Mouse (Mus musculus) left cerebral cortex, postnatal 10 days (tissue): ENCODE results near the gene Nelfe. TPM values are rescaled to one million over a fixed set of nuclear protein-coding genes. Genes with fewer than 3 reads are reported as not detected.

Experiments
- DNase-seq, 2 experiments: peaks; one replicate each; pipeline ENCODE4 v3.0.0; 2021 to 2022; ENCODE audit warnings: low spot score in 2 of 2, mixed read lengths in 1 of 2; ENCODE audit errors: extremely low spot score in 1 of 2
- intact Hi-C: fragments of 180-260 bp; cut with DNase I; formaldehyde crosslinking; loops from one replicate; pipeline ENCODE4 v1.15.1; 2025
- total RNA-seq, 2 experiments: library from RNA; stranded (reverse); gene quantifications; 2 replicates each; pipeline ENCODE4 v1.2.3; 2021

The Nelfe gene
- total RNA-seq, 2 experiments from 2014 or later = 28.1 to 28.4 TPM

- intact Hi-C loops = loop anchor here (5.0 kb wide), 1 partner anchor 185 kb away; no protein-coding TSS in a partner anchor
- DNase-seq = peak in 1 of 2 experiments; percentile 53
These were observed 12.5 kb upstream of the Nelfe start for GRCm38 (mm10) chr17:34837464-34838324.

GRCm38 (mm10) chr17:34838785-34839184 is 11.4 kb upstream of the Nelfe start:
- no peak for DNase-seq
- intact Hi-C loops = loop anchor here (5.0 kb wide), 1 partner anchor 186 kb away; no protein-coding TSS in a partner anchor

- intact Hi-C loops = no loop called here
- no peak for DNase-seq
These were observed 9.4 kb upstream of the Nelfe start for GRCm38 (mm10) chr17:34840736-34841307.

GRCm38 (mm10) chr17:34844884-34845283 is 5.3 kb upstream of the Nelfe start:
- intact Hi-C loops = no loop called here
- peak in 1 of 2 experiments; percentile 20 for DNase-seq

GRCm38 (mm10) chr17:34847192-34847591 is 3.0 kb upstream of the Nelfe start:
- intact Hi-C loops = no loop called here
- peak in 1 of 2 experiments; percentile 22 for DNase-seq

GRCm38 (mm10) chr17:34847615-34848014 is 2.6 kb upstream of the Nelfe start:
- intact Hi-C loops = no loop called here
- DNase-seq = peak in 1 of 2 experiments; percentile 11

GRCm38 (mm10) chr17:34850517-34851125 is 430 bp downstream of the Nelfe start:
- intact Hi-C loops = no loop called here

GRCm38 (mm10) chr17:34853511-34853910 is 3.3 kb downstream of the Nelfe start:
- intact Hi-C loops = no loop called here
- no peak for DNase-seq

More at GRCm38 (mm10) chr17:34850517-34851125, 430 bp downstream of the Nelfe start:
- DNase-seq = no peak

- no peak for DNase-seq
- intact Hi-C loops = loop anchor here (5.0 kb wide), 2 partner anchors 38 to 93 kb away; no protein-coding TSS in a partner anchor
These were observed 4.6 kb downstream of the Nelfe start for GRCm38 (mm10) chr17:34854761-34855160.

GRCm38 (mm10) chr17:34855825-34856224 is 5.6 kb downstream of the Nelfe start:
- intact Hi-C loops = loop anchor here (5.0 kb wide), 2 partner anchors 36 to 91 kb away; no protein-coding TSS in a partner anchor

GRCm38 (mm10) chr17:34858670-34859069 is 8.5 kb downstream of the Nelfe start:
- DNase-seq = no peak
- intact Hi-C loops = loop anchor here (5.0 kb wide), 2 partner anchors 34 to 89 kb away; no protein-coding TSS in a partner anchor

More at GRCm38 (mm10) chr17:34855825-34856224, 5.6 kb downstream of the Nelfe start:
- no peak for DNase-seq

- DNase-seq = no peak
- intact Hi-C loops = no loop called here
These were observed 10.3 kb downstream of the Nelfe start for GRCm38 (mm10) chr17:34860514-34860913.

- no peak for DNase-seq
- intact Hi-C loops = no loop called here
These were observed 11.7 kb downstream of the Nelfe start for GRCm38 (mm10) chr17:34861704-34862415.

- intact Hi-C loops = no loop called here
These were observed 12.4 kb downstream of the Nelfe start, which contains the start of gene Cfb for GRCm38 (mm10) chr17:34862416-34863081. Cfb (minus strand) TSS chr17:34862518.

GRCm38 (mm10) chr17:34865981-34866380 is 15.8 kb downstream of the Nelfe start:
- no peak for DNase-seq
- intact Hi-C loops = no loop called here

More at GRCm38 (mm10) chr17:34862416-34863081, 12.4 kb downstream of the Nelfe start, which contains the start of gene Cfb:
- DNase-seq = no peak

- intact Hi-C loops = no loop called here
- no peak for DNase-seq
These were observed 24.1 kb downstream of the Nelfe start for GRCm38 (mm10) chr17:34874321-34874720.

- DNase-seq = no peak
- intact Hi-C loops = no loop called here
These were observed 29.2 kb downstream of the Nelfe start, which contains the start of gene Zbtb12 for GRCm38 (mm10) chr17:34879336-34879879. Zbtb12 (plus strand) TSS chr17:34879483.

GRCm38 (mm10) chr17:34881166-34881565 is 31.0 kb downstream of the Nelfe start:
- no peak for DNase-seq
- intact Hi-C loops = no loop called here
